Mouse (Mus musculus) gastrocnemius, adult 8-10 months (tissue): Measurements from ENCODE around the gene Rabgap1l. TPM values are rescaled to one million over a fixed set of nuclear protein-coding genes. Genes with fewer than 3 reads are reported as not detected.

Source experiments
- DNase-seq, 2 experiments: peaks; one replicate each; pipeline ENCODE4 v3.0.0; 2022; ENCODE audit warnings: low spot score in 2 of 2
- total RNA-seq, 4 experiments: library from RNA; stranded (reverse); gene quantifications; 2 replicates each; pipeline ENCODE4 v1.2.4; 2022

Gene Rabgap1l
- total RNA-seq, 4 experiments from 2014 or later = 7.3 to 13.5 (median 11.4) TPM

- DNase-seq = no peak
Measured at GRCm38 (mm10) chr1:160787926-160788325, 5.1 kb downstream of the Rabgap1l start.

DNA sequence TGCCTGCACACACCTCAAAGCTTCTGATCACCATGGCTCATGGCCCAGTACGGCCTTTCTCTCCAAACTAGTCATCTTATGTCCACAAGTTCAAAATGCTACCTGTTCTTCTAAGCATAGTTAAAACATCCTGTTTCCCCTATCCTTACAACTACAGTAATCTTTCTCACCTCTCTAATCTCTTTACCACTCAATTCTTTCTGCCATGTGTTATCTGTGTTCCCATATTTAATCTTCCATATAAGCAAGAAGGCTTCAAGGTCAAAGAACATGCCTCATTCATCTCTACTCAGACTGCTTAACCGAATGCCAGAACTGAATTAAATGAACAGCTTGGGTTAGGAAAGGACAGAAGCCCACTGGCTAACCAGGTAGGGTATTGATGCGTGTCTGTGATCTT, 5.8 kb downstream of the Rabgap1l start:
- DNase-seq = no peak

DNA sequence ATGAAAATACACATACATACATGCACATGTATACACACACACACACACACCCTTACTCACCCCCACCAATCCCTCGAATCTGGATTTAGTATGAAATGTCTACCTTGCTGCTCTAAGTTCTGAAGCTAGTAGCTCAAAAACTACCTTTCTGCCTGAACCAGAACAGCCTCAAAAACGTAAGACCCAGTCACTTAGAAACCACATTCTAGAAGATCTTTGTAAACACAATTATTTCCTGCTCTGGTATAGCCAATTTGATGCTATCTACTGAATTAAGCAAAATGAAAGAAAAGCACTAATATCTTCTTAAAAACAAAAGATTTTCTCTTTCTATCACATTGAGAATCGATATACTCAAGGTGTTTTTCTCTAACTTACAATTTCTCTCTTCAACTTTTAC, 6.4 kb downstream of the Rabgap1l start:
- DNase-seq = no peak

GRCm38 (mm10) chr1:160785681-160786225, 7.3 kb downstream of the Rabgap1l start:
- DNase-seq = no peak

- DNase-seq = no peak
Measured at GRCm38 (mm10) chr1:160784122-160784521, 8.9 kb downstream of the Rabgap1l start.

- DNase-seq = no peak
Measured at GRCm38 (mm10) chr1:160774166-160774565, 18.8 kb downstream of the Rabgap1l start.

GRCm38 (mm10) chr1:160765565-160765964, 27.4 kb downstream of the Rabgap1l start:
- no peak for DNase-seq

GRCm38 (mm10) chr1:160758243-160758642, 34.8 kb downstream of the Rabgap1l start:
- peak; percentile 10 to 29 for DNase-seq

DNA sequence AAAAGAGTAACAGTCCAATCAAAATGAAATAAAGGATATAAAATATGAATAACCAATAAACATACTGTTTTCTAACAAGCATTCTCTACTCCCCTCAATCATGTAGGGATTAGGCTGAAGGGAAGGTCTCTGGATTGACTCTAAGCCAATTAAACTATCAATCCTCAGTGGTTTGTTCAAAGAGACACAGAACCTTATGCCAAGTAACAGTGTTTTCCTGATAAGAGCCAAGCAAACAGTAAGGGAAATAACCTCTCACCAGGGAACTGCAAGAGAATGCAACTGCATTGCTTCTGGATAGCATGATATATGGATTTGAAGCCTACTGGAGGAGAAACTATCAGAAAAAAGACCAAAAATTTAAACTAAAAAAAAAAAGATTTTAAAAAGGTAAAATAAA, 37.7 kb downstream of the Rabgap1l start:
- DNase-seq = no peak

GRCm38 (mm10) chr1:160750629-160751028, 42.4 kb downstream of the Rabgap1l start:
- DNase-seq = no peak

GRCm38 (mm10) chr1:160746786-160747185, 46.2 kb downstream of the Rabgap1l start:
- DNase-seq = no peak

DNA sequence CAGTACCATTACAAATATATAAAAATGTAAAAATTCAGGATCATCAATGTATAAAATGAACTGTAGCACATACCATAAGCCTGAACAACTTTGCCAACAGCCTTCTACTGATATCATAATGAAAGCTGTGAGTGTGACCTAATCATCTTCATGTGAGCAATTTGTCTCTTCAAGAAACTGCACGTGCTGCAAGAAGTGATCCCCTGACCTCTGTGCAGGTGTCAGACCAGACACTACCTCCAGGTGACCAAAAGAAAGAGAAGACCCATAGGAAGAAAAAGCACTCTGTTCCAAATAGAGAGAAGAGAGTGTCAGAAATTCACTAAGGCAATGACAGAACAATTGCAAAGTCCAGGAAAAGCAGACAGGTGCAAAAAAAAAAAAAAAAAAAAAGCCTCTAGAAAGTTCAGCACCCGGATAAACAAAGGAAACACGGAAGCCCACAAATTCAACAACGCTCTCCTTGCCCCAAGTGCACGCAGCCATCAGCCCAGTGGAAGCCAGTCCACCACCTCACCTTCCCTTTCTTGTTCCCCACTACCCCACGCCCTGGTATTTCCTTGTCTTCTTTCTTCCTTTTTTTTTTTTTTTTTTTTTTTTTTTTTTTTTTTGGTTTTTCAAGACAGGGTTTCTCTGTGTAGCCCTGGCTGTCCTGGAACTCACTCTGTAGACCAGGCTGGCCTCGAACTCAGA, 47.6 kb downstream of the Rabgap1l start:
- no peak for DNase-seq

DNA sequence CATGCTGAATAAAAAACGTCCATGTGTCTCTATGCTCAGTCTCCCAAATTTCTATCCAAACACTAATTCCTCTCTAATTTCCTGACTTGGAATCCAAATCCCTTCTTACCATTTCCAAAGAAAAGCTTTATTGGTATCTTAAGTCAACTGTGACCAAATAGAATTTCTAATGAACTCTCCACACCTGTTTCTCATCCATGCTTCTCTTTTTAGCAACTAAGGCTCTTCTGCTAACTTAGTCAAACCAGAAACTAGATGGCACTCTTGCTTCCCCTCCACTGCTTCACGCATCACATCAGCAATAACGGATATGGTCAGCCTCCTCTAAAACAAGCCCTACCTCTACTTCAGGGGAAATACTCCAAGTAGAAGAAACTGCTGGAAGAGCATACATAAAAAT, 49.0 kb downstream of the Rabgap1l start:
- DNase-seq = no peak

- peak in 1 of 2 experiments; percentile 12 for DNase-seq
Measured at GRCm38 (mm10) chr1:160743229-160743628, 49.8 kb downstream of the Rabgap1l start.

DNA sequence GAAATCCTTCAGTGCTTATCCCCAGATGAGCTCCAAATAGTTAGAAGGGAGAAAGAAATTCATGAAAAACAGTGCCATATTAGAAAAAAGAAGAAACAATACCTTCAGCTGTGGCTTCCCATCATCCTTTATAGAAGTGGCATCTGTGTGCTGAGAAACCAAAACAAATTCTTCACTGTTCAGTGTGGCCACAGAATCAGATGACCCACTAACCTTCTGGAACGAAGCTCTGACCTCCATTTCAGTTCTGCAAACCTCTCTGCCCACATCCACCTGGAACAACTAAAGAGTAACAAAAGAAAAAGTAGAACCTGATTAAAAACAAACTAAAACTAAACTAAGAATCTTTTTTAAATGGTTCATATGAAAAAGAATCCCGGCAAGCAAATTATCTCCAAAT, 52.4 kb downstream of the Rabgap1l start:
- no peak for DNase-seq

GRCm38 (mm10) chr1:160734743-160735142, 58.3 kb downstream of the Rabgap1l start:
- DNase-seq = no peak

- DNase-seq = no peak
Measured at GRCm38 (mm10) chr1:160729944-160730343, 63.1 kb downstream of the Rabgap1l start.

DNA sequence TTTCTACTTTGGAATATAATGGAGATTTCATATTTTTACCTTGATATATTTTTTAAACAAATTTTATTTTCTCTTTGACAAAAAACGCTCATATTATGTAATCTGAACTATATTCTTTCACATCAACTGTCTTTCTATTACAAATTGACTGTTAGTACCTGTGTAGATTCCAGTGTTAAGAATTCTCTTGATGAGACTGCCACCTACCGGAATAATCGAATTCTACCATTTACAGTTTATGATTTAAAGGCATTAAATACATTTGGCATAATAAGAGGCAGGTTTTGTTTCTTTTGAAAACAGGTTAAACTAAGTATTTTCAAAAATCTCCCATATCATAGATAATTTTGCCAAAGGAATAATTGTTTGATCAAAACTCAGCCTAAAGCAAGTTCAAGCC, 75.3 kb downstream of the Rabgap1l start:
- DNase-seq = no peak

DNA sequence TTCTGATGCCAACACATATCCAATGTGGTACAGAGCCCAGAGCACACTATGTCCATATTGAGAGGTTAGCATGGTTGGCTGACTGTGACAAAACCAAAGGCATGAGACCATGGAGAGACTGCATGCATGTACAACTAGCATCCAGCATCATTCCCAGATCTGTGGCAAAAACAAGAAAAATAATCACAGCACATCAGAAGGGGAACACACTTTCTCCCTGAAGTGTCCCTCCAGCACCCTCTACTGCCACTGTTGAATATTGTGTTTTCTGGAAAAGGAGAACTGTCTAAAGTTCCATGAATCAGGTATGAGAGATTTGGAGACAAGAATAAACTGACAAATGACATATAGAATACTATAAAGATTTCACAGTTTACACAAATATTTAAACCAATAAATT, 78.3 kb downstream of the Rabgap1l start:
- no peak for DNase-seq

DNA sequence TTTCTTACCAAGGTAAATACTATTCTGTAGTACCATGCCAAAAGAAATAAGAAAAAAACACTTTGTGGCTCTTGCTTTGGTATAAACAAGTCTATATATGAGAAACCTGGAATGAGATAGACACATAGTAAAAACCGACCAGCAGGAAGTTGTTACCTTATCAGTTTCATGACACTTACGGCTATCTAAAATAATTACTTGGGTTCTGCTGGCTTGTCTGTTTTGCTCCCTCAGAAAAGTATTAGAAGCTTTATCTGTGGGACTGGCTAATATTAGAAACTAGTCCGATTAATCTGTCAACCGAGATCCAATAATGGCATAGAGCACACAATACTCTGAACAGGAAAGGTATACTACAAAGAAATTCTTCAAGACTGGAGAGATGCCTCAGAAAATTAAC, 79.1 kb downstream of the Rabgap1l start:
- DNase-seq = no peak

GRCm38 (mm10) chr1:160713383-160713782, 79.6 kb downstream of the Rabgap1l start:
- no peak for DNase-seq

GRCm38 (mm10) chr1:160710539-160710938, 82.5 kb downstream of the Rabgap1l start:
- DNase-seq = no peak

- DNase-seq = no peak
Measured at GRCm38 (mm10) chr1:160704596-160704995, 88.4 kb downstream of the Rabgap1l start.
